Mouse (Mus musculus): Measurements from ENCODE around the gene Hmox1.

DNA sequence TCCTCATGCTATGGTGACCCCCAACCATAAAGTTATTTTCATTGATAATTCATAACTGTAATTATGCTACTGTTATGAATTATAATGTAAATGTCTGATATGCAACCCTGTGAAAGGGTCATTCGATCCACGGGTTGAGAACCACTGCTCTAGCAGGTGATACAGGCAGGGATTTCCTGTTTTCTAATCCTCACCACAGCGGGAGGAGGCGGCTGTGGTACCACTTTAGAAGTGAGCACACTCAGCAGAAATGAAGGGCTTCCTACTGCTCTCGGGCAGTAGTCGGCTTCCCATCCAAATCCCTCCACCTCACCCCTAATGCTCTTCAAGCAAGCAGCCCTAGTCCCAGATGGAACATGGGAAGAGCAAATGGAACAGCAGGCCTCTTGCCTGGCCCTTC, 33.4 kb upstream of the Hmox1 start:
- no peak for TF ChIP-seq POLR2A (IDR thresholded peaks at IDR 0.05; ENCODE audit: control insufficient read depth, extremely low read depth, insufficient read depth, low read length, poor library complexity)
- no peak for TF ChIP-seq CTCF (IDR thresholded peaks at IDR 0.05; ENCODE audit: borderline replicate concordance, control insufficient read depth, extremely low read depth, insufficient read depth, low read length, poor library complexity)

Measured in thymus, adult 2 months (tissue).